Mouse (Mus musculus): ENCODE results near the gene Man1c1.

DNA sequence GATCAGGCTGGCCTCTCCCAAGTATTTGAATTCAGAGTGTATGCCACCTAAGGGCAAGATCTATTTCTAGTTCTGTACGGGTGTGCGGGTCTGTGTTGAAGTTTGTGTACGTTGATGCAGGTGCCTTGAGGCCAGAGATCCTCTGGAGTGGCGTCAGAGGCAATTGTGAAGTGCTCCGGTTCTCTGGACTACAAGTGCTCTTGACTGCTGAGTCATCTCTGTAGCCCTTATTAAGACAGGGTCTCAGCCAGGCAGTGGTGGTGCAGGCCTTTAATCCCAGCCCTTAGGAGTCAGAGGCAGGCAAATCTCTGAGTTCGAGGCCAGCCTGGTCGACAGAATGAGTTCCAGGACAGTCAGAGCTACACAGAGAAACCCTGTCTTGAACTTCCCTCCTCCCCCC, 188.5 kb downstream of the Man1c1 start:
- TF ChIP-seq CTCF (IDR thresholded peaks at IDR 0.05; ENCODE audit: low read depth) (no peak), EP300 (optimal IDR thresholded peaks at IDR 0.05) (no peak)
